Mouse (Mus musculus) forebrain, embryonic 11.5 days (tissue): ENCODE results near the gene Usp32. TPM values are rescaled to one million over a fixed set of nuclear protein-coding genes. Genes with fewer than 3 reads are reported as not detected.

Experiments
- ATAC-seq: fragments of 200-750 bp; cut with Nextera tagmentation; replicated peaks from 2 replicates; pipeline ENCODE4 v1.8.0; 2017; ENCODE audit warnings: moderate TSS enrichment; ENCODE audit not compliant: low FRiP score
- DNase-seq: peaks from one replicate; pipeline ENCODE4 v3.0.0-alpha.2; 2017; ENCODE audit warnings: low spot score
- H3K27ac ChIP-seq: fragments of 300-500 bp; sonication (generic); 2 replicates; pipeline ENCODE4 v1.5.1; 2014; ENCODE audit warnings: low read depth, low read length
- H3K27me3 ChIP-seq: fragments of 300-500 bp; sonication (generic); 2 replicates; pipeline ENCODE4 v1.6.1; 2014; ENCODE audit warnings: mild to moderate bottlenecking, low read length, mixed read lengths; ENCODE audit not compliant: control insufficient read depth, insufficient read depth
- H3K36me3 ChIP-seq: fragments of 300-500 bp; sonication (generic); 2 replicates; pipeline ENCODE4 v1.6.1; 2014; ENCODE audit warnings: mild to moderate bottlenecking, low read length, moderate library complexity, mixed read lengths; ENCODE audit not compliant: control insufficient read depth, insufficient read depth
- H3K4me1 ChIP-seq: fragments of 300-500 bp; sonication (generic); replicated peaks from 2 replicates; pipeline ENCODE4 v1.6.1; 2014; ENCODE audit warnings: low read length, mixed read lengths; ENCODE audit not compliant: control insufficient read depth, insufficient read depth
- H3K4me2 ChIP-seq: fragments of 300-500 bp; sonication (generic); 2 replicates; pipeline ENCODE4 v1.6.1; 2014; ENCODE audit warnings: low read depth, mild to moderate bottlenecking, low read length, moderate library complexity, mixed read lengths; ENCODE audit not compliant: severe bottlenecking
- H3K4me3 ChIP-seq: fragments of 300-500 bp; sonication (generic); 2 replicates; pipeline ENCODE4 v1.5.1; 2014; ENCODE audit warnings: low read depth, low read length
- H3K9ac ChIP-seq: fragments of 300-500 bp; sonication (generic); 2 replicates; pipeline ENCODE4 v1.6.1; 2014; ENCODE audit warnings: low read length
- H3K9me3 ChIP-seq: fragments of 300-500 bp; sonication (generic); 2 replicates; pipeline ENCODE4 v1.6.1; 2016; ENCODE audit warnings: low read length, mixed read lengths; ENCODE audit not compliant: control insufficient read depth
- WGBS: fragments of 180-500 bp; shearing (Covaris S2); extraction: QIAGEN DNeasy Blood & Tissue Kit; methylation state at CpG from one replicate; pipeline ENCODE4 v1.1.7; 2014; 5-methylcytosine and 5-hydroxymethylcytosine counted together
- polyA plus RNA-seq: library from polyadenylated mRNA; unstranded; fragments of >200 nt; fragmentation: Nextera tagmentation; extraction: Ambion mirVana; gene quantifications from 2 replicates; pipeline ENCODE4 v1.2.1, GENCODE M21; 2014

Gene Usp32
- polyA plus RNA-seq, 1 experiment from 2014 or later: 8.0 TPM

GRCm38 (mm10) chr11:85056901-85057300 lies 83.1 kb downstream of the Usp32 start:
- WGBS: 81% methylated on average over 5 of the region's 5 CpGs
- Histone ChIP-seq H3K4me3 (no peak overlapping the region), H3K27ac (no peak overlapping the region), H3K9ac (no peak overlapping the region), H3K36me3 (no peaks in the 10 kb centered on the region), H3K9me3 (no peaks in the 10 kb centered on the region), H3K4me2 (no peak overlapping the region), H3K27me3 (no peaks in the 10 kb centered on the region), H3K4me1 (no peaks in the 10 kb centered on the region)
- DNase-seq (no peak), ATAC-seq (no peak)

GRCm38 (mm10) chr11:85055561-85055960 lies 84.4 kb downstream of the Usp32 start:
- Histone ChIP-seq H3K9me3 (no peaks in the 10 kb centered on the region), H3K36me3 (no peaks in the 10 kb centered on the region), H3K9ac (no peak overlapping the region), H3K27ac (no peak overlapping the region), H3K4me2 (no peak overlapping the region), H3K27me3 (no peaks in the 10 kb centered on the region), H3K4me3 (no peak overlapping the region), H3K4me1 (no peaks in the 10 kb centered on the region)
- ATAC-seq: no peak
- WGBS: 89% methylated on average over 2 of the region's 2 CpGs
- no peak for DNase-seq

GRCm38 (mm10) chr11:85039256-85039655 lies 100.7 kb downstream of the Usp32 start:
- WGBS: 84% methylated on average over 3 of the region's 3 CpGs

GRCm38 (mm10) chr11:85013121-85013520 lies 126.8 kb downstream of the Usp32 start:
- Histone ChIP-seq H3K4me3 (no peak overlapping the region), H3K27me3 (no peaks in the 10 kb centered on the region), H3K27ac (no peak overlapping the region), H3K4me2 (no peak overlapping the region), H3K9me3 (no peaks in the 10 kb centered on the region), H3K9ac (no peak overlapping the region), H3K36me3 (no peaks in the 10 kb centered on the region), H3K4me1 (no peaks in the 10 kb centered on the region)
- ATAC-seq: no peak
- no peak for DNase-seq

More at GRCm38 (mm10) chr11:85039256-85039655, 100.7 kb downstream of the Usp32 start:
- H3K4me1 ChIP-seq: no peaks in the 10 kb centered on the region
- ATAC-seq (no peak), DNase-seq (no peak)
- no peak overlapping the region for H3K27ac ChIP-seq
- H3K27me3 ChIP-seq: no peaks in the 10 kb centered on the region
- no peaks in the 10 kb centered on the region; the same call in 1 of the 2 replicates for H3K36me3 ChIP-seq
- H3K9ac ChIP-seq: no peak overlapping the region
- H3K4me2 ChIP-seq: no peak overlapping the region
- no peaks in the 10 kb centered on the region for H3K9me3 ChIP-seq
- no peak overlapping the region for H3K4me3 ChIP-seq

GRCm38 (mm10) chr11:85003566-85003965 lies 136.4 kb downstream of the Usp32 start:
- H3K4me3 ChIP-seq: no peak overlapping the region
- H3K27me3 ChIP-seq: no peaks in the 10 kb centered on the region
- no peak overlapping the region for H3K9ac ChIP-seq
- no peak for DNase-seq
- H3K4me2 ChIP-seq: no peak overlapping the region
- no peak for ATAC-seq
- H3K9me3 ChIP-seq: no peaks in the 10 kb centered on the region
- 97% methylated on average over 3 of the region's 3 CpGs for WGBS
- no peaks in the 10 kb centered on the region for H3K4me1 ChIP-seq
- no peak overlapping the region for H3K27ac ChIP-seq
- H3K36me3 ChIP-seq: no peaks in the 10 kb centered on the region

- Histone ChIP-seq H3K36me3 (no peaks in the 10 kb centered on the region), H3K4me1 (no peaks in the 10 kb centered on the region), H3K27me3 (no peaks in the 10 kb centered on the region), H3K4me3 (no peak overlapping the region), H3K27ac (no peak overlapping the region), H3K9me3 (no peaks in the 10 kb centered on the region), H3K4me2 (no peak overlapping the region), H3K9ac (no peak overlapping the region)
- WGBS: 89% methylated on average over 1 of the region's 1 CpGs
- DNase-seq (no peak), ATAC-seq (no peak)
Observed at GRCm38 (mm10) chr11:84995241-84995640, 144.7 kb downstream of the Usp32 start.

- DNase-seq: no peak
- no peak for ATAC-seq
- no peak overlapping the region for H3K9ac ChIP-seq
- H3K4me3 ChIP-seq: no peak overlapping the region
- no peaks in the 10 kb centered on the region for H3K4me1 ChIP-seq
- no peaks in the 10 kb centered on the region for H3K27me3 ChIP-seq
- whole genome bisulfite sequencing: 96% methylated on average over 1 of the region's 1 CpGs
- no peak overlapping the region for H3K4me2 ChIP-seq
- no peak overlapping the region for H3K27ac ChIP-seq
- H3K36me3 ChIP-seq: no peaks in the 10 kb centered on the region
- no peaks in the 10 kb centered on the region for H3K9me3 ChIP-seq
Observed at GRCm38 (mm10) chr11:84992996-84993395, 147.0 kb downstream of the Usp32 start.

- H3K27ac ChIP-seq: no peak overlapping the region
- no peaks in the 10 kb centered on the region for H3K27me3 ChIP-seq
- no peaks in the 10 kb centered on the region; the same call in 1 of the 2 replicates for H3K36me3 ChIP-seq
- 92% methylated on average over 3 of the region's 3 CpGs for WGBS
- H3K4me2 ChIP-seq: no peak overlapping the region
- no peak overlapping the region for H3K4me3 ChIP-seq
- no peaks in the 10 kb centered on the region for H3K9me3 ChIP-seq
- DNase-seq (no peak), ATAC-seq (no peak)
- H3K9ac ChIP-seq: no peak overlapping the region
- no peaks in the 10 kb centered on the region for H3K4me1 ChIP-seq
Observed at GRCm38 (mm10) chr11:84988341-84988919, 151.5 kb downstream of the Usp32 start.

GRCm38 (mm10) chr11:84985421-84985820 lies 154.5 kb downstream of the Usp32 start:
- Histone ChIP-seq H3K36me3 (no peaks in the 10 kb centered on the region; the same call in 1 of the 2 replicates), H3K9ac (no peak overlapping the region)
- no peak for ATAC-seq

More at GRCm38 (mm10) chr11:84985421-84985820, 154.5 kb downstream of the Usp32 start:
- Histone ChIP-seq H3K4me3 (no peak overlapping the region), H3K27ac (no peak overlapping the region), H3K4me1 (no peaks in the 10 kb centered on the region), H3K4me2 (no peak overlapping the region), H3K9me3 (no peaks in the 10 kb centered on the region), H3K27me3 (no peaks in the 10 kb centered on the region)
- WGBS: 93% methylated on average over 6 of the region's 6 CpGs
- DNase-seq: no peak
